Mouse (Mus musculus): ENCODE measurements at regions not wholly inside any gene's neighbourhood (a gene's known extent, or its start where the extent isn't known, plus 50 kb on each side); places are given as distances from the start of the nearest gene placed in this dataset.

DNA sequence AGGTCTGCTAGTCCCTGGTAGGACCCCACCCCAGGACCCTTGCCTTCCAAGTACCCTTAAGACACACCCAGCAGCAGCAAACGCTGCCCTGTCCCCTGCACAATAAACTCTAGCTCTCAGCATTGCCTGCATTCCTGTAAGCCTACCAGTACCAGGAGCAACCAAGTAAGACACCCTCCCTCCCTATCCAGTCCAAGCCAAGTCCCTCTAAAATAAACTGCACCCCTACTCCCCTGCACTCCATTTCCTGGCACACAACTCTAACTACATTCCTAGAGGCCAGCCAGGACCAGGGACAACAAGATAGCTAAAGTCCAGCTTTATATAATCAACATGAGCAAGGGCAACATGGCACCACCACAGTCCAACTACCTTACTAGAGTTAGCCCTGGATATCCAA lies 103.5 kb downstream of the Ids start:
- H3K4me3 ChIP-seq (ENCODE audit: low read depth, low read length) = no peak overlapping the region
- no peaks in the 10 kb centered on the region for H3K9me3 ChIP-seq (ENCODE audit: control insufficient read depth, low read length)
- no peak overlapping the region for H3K4me2 ChIP-seq (ENCODE audit: low read depth, low read length)
- no peaks in the 10 kb centered on the region for H3K4me1 ChIP-seq (ENCODE audit: control insufficient read depth, insufficient read depth, low read length)
- WGBS = 50% methylated on average over 1 of the region's 1 CpGs
- DNase-seq (ENCODE audit: low spot score) (no peak), ATAC-seq (ENCODE audit: low read depth) (no peak)
- no peak overlapping the region for H3K27ac ChIP-seq (replicated peaks; ENCODE audit: low read depth, low read length)
- H3K27me3 ChIP-seq (replicated peaks; ENCODE audit: control insufficient read depth, insufficient read depth, low read length) = no peaks in the 10 kb centered on the region
- no peaks in the 10 kb centered on the region for H3K36me3 ChIP-seq (ENCODE audit: control insufficient read depth, insufficient read depth, low read length)
- no peak overlapping the region for H3K9ac ChIP-seq (ENCODE audit: low read depth, low read length)

DNA sequence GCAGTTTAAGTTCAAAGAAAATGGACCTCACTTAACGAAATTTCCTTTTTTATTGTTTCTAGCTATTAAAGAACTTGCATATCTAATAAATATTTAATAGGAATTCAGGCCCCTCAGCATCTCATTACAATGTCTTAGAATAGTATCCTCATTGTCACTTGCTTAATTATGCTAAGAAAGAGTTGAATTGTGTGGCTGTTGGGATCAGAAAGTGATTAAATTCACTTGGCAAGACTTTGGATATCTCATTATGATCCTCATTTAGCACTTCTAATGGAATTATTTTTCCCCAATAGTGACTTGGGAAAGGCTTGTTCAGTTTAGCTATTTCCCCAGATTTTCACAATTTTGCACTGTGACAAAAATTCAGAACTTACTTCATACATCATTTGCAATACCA lies 148.9 kb downstream of the Ids start:
- H3K4me3 ChIP-seq (ENCODE audit: low read depth, low read length) = no peak overlapping the region

DNA sequence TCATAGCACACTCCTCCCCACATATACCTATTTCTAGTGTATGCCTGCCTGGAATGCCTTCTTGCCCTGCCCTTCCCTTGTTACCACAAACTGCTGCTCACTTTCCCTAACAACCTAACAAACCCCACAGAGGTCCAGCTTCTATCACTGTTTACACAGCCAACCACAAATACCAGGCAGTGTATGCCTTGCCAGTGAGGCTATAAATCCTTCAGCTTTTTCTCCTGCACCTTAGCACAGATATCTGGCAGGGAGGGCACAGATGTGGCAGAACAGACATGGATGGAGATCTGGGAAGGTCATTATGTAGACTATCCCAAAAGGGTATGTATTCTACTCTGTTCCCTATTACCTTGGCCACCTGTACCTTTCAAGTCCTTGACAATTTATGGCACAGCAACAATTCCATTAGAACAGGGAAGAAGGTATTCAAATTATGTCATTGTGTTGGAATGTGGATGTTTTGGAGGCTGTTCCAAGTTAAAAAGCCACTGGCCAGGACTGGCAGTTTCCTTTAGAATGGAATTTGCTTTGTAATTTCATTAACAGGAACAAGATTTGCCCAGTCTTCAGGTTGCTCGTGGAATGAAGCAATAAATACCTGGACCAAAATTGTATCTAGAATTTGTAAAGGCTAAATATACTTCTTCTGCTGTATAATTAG lies 180.3 kb downstream of the Ids start:
- H3K4me2 ChIP-seq (ENCODE audit: low read depth, low read length) = no peak overlapping the region
- no peaks in the 10 kb centered on the region for H3K4me1 ChIP-seq (ENCODE audit: control insufficient read depth, insufficient read depth, low read length)
- H3K27ac ChIP-seq (replicated peaks; ENCODE audit: low read depth, low read length) = no peak overlapping the region
- WGBS = 64% methylated on average over 1 of the region's 1 CpGs
- H3K27me3 ChIP-seq (replicated peaks; ENCODE audit: control insufficient read depth, insufficient read depth, low read length) = no peaks in the 10 kb centered on the region
- DNase-seq (ENCODE audit: low spot score) (no peak), ATAC-seq (ENCODE audit: low read depth) (no peak)
- H3K36me3 ChIP-seq (ENCODE audit: control insufficient read depth, insufficient read depth, low read length) = no peaks in the 10 kb centered on the region
- no peaks in the 10 kb centered on the region for H3K9me3 ChIP-seq (ENCODE audit: control insufficient read depth, low read length)
- H3K4me3 ChIP-seq (ENCODE audit: low read depth, low read length) = no peak overlapping the region
- H3K9ac ChIP-seq (ENCODE audit: low read depth, low read length) = no peak overlapping the region

More for the DNA sequence above, 148.9 kb downstream of the Ids start:
- Histone ChIP-seq H3K27ac (replicated peaks; ENCODE audit: low read depth, low read length) (no peak overlapping the region), H3K9me3 (ENCODE audit: control insufficient read depth, low read length) (no peaks in the 10 kb centered on the region), H3K36me3 (ENCODE audit: control insufficient read depth, insufficient read depth, low read length) (no peaks in the 10 kb centered on the region), H3K4me1 (ENCODE audit: control insufficient read depth, insufficient read depth, low read length) (no peaks in the 10 kb centered on the region), H3K9ac (ENCODE audit: low read depth, low read length) (no peak overlapping the region), H3K4me2 (ENCODE audit: low read depth, low read length) (no peak overlapping the region), H3K27me3 (replicated peaks; ENCODE audit: control insufficient read depth, insufficient read depth, low read length) (no peaks in the 10 kb centered on the region)
- ATAC-seq (ENCODE audit: low read depth) (no peak), DNase-seq (ENCODE audit: low spot score) (no peak)
- WGBS = 77% methylated on average over 1 of the region's 1 CpGs

DNA sequence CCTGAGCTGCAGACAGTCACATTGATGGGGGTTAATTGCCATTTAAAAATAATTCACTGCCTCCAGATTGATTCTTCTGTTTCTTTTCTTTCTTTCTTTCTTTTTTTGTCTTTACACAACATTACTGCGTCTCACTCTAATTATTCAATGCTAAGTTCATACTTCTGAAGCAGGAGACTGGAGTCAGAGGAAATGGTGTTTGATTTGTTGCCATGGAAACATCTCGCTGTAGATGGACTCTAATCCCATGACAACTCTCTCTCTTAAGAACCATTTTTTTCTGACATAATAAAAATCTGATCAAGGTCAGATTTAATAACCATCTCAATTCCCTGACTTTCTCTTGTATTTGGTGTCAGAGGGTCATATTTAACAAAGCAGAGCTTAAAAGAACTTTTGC lies 195.1 kb downstream of the Ids start:
- no peaks in the 10 kb centered on the region for H3K27me3 ChIP-seq (replicated peaks; ENCODE audit: control insufficient read depth, insufficient read depth, low read length)
- no peak overlapping the region for H3K4me3 ChIP-seq (ENCODE audit: low read depth, low read length)
- 41% methylated on average over 2 of the region's 2 CpGs for WGBS
- no peaks in the 10 kb centered on the region for H3K4me1 ChIP-seq (ENCODE audit: control insufficient read depth, insufficient read depth, low read length)
- no peaks in the 10 kb centered on the region for H3K9me3 ChIP-seq (ENCODE audit: control insufficient read depth, low read length)
- no peak overlapping the region for H3K27ac ChIP-seq (replicated peaks; ENCODE audit: low read depth, low read length)
- H3K36me3 ChIP-seq (ENCODE audit: control insufficient read depth, insufficient read depth, low read length) = no peaks in the 10 kb centered on the region
- no peak for DNase-seq (ENCODE audit: low spot score)
- no peak overlapping the region for H3K9ac ChIP-seq (ENCODE audit: low read depth, low read length)
- ATAC-seq (ENCODE audit: low read depth) = no peak
- H3K4me2 ChIP-seq (ENCODE audit: low read depth, low read length) = no peak overlapping the region

DNA sequence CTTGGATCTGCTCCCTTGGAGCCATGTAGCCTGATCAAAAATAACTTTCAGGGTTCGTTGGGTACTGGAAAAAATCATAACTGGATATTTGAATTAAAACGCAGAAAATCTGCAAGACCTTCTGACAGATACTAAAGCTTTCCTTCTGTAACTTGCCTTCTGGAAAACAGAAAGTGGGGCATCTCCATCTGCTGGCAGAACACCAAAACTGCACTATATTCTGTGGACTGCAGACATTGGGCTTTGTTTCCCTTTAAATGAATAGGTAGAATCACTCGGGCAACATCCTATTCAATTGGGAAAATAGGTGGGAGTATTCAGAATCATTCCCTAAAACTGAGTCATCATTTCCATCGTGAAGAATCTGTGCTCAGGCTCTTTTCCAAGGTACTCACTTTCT lies 203.9 kb downstream of the Ids start:
- DNase-seq (ENCODE audit: low spot score) = peak; percentile 30

More for the DNA sequence above, 203.9 kb downstream of the Ids start:
- Histone ChIP-seq H3K27me3 (replicated peaks; ENCODE audit: control insufficient read depth, insufficient read depth, low read length) (no peaks in the 10 kb centered on the region), H3K9ac (ENCODE audit: low read depth, low read length) (no peak overlapping the region), H3K4me1 (ENCODE audit: control insufficient read depth, insufficient read depth, low read length) (no peaks in the 10 kb centered on the region), H3K4me2 (ENCODE audit: low read depth, low read length) (no peak overlapping the region), H3K27ac (replicated peaks; ENCODE audit: low read depth, low read length) (no peak overlapping the region), H3K4me3 (ENCODE audit: low read depth, low read length) (no peak overlapping the region), H3K9me3 (ENCODE audit: control insufficient read depth, low read length) (no peaks in the 10 kb centered on the region), H3K36me3 (ENCODE audit: control insufficient read depth, insufficient read depth, low read length) (no peaks in the 10 kb centered on the region)
- 17% methylated on average over 4 of the region's 4 CpGs for WGBS
- no peak for ATAC-seq (ENCODE audit: low read depth)

Data from embryonic facial prominence, embryonic 14.5 days (tissue).